Mouse (Mus musculus) adrenal gland, adult 2 months (tissue): ENCODE data around the gene Wwc2. TPM values are rescaled to one million over a fixed set of nuclear protein-coding genes. Genes with fewer than 3 reads are reported as not detected.

Experiments
- DNase-seq: peaks from one replicate; pipeline ENCODE4 v3.0.0; 2021
- long read RNA-seq: library from polyadenylated mRNA; stranded (forward); transcript quantifications from one replicate; pipeline ENCODE4 v2.0.0, GENCODE M21; 2021
- polyA plus RNA-seq: library from polyadenylated mRNA; depleted of rRNA; stranded (reverse); fragments of >200 nt; gene quantifications from 2 replicates; pipeline ENCODE4 v1.2.3, GENCODE M21; 2012; rRNA removed
- total RNA-seq, 2 experiments: library from RNA; stranded (reverse); gene quantifications; 2 replicates each; pipeline ENCODE4 v1.2.3; 2021

Gene Wwc2
- 10 to 100 TPM; 21.9 to 25.7 TPM for total RNA-seq
- polyA plus RNA-seq, result 13.0 and 13.1 TPM in 2 replicates
- long read RNA-seq, full-length matches to known transcripts, result 9 of 17 reads
- long read RNA-seq, partial matches to known transcripts, result 3 of 17 reads
- long read RNA-seq, other reads (novel, unspliced or antisense), result 5 of 17 reads

GRCm38 (mm10) chr8:47990911-47991820, at the start of gene Wwc2:
Gene Wwc2, minus strand, starts transcription at chr8:47990924.
- DNase-seq, result peak; percentile 90

GRCm38 (mm10) chr8:48038261-48038934, 47.7 kb upstream of the Wwc2 start:
- DNase-seq, result no peak

- DNase-seq, result no peak
These were observed 41.3 kb upstream of the Wwc2 start for GRCm38 (mm10) chr8:48032046-48032445.

- no peak for DNase-seq
These were observed 39.9 kb upstream of the Wwc2 start for GRCm38 (mm10) chr8:48030667-48031066.

- no peak for DNase-seq
These were observed 36.1 kb upstream of the Wwc2 start for GRCm38 (mm10) chr8:48026796-48027195.

GRCm38 (mm10) chr8:48023206-48023605, 32.5 kb upstream of the Wwc2 start:
- DNase-seq, result no peak

GRCm38 (mm10) chr8:48019737-48020136, 29.0 kb upstream of the Wwc2 start:
- no peak for DNase-seq

- DNase-seq, result peak; percentile 79
These were observed 25.8 kb upstream of the Wwc2 start for GRCm38 (mm10) chr8:48016538-48016937.

- peak; percentile 70 for DNase-seq
These were observed 23.7 kb upstream of the Wwc2 start for GRCm38 (mm10) chr8:48014386-48014785.

GRCm38 (mm10) chr8:48013281-48013680, 22.6 kb upstream of the Wwc2 start:
- no peak for DNase-seq

- no peak for DNase-seq
These were observed 21.1 kb upstream of the Wwc2 start for GRCm38 (mm10) chr8:48011871-48012270.

- DNase-seq, result no peak
These were observed 20.3 kb upstream of the Wwc2 start for GRCm38 (mm10) chr8:48010977-48011376.

GRCm38 (mm10) chr8:48009399-48009798, 18.7 kb upstream of the Wwc2 start:
- no peak for DNase-seq

- DNase-seq, result no peak
These were observed 18.2 kb upstream of the Wwc2 start for GRCm38 (mm10) chr8:48008936-48009335.

- no peak for DNase-seq
These were observed 16.1 kb upstream of the Wwc2 start for GRCm38 (mm10) chr8:48006869-48007268.

- no peak for DNase-seq
These were observed 11.8 kb upstream of the Wwc2 start for GRCm38 (mm10) chr8:48002551-48002950.

- DNase-seq, result no peak
These were observed 10.7 kb upstream of the Wwc2 start for GRCm38 (mm10) chr8:48001395-48001794.

GRCm38 (mm10) chr8:47996712-47997111, 6.0 kb upstream of the Wwc2 start:
- DNase-seq, result no peak

- no peak for DNase-seq
These were observed 5.4 kb upstream of the Wwc2 start for GRCm38 (mm10) chr8:47996126-47996525.

GRCm38 (mm10) chr8:47995391-47995790, 4.7 kb upstream of the Wwc2 start:
- no peak for DNase-seq

- DNase-seq, result peak; percentile 28
These were observed 4.0 kb upstream of the Wwc2 start for GRCm38 (mm10) chr8:47994618-47995274.

- DNase-seq, result peak; percentile 98
These were observed 345 bp downstream of the Wwc2 start for GRCm38 (mm10) chr8:47990386-47990772.
